Mouse (Mus musculus) inflammation-experienced regulatory T-cells (primary cell): Measurements from ENCODE around the gene Lat2. TPM values are rescaled to one million over a fixed set of nuclear protein-coding genes. Genes with fewer than 3 reads are reported as not detected.

Experiments used
- polyA plus RNA-seq, 2 experiments: library from polyadenylated mRNA; unstranded; fragments of 100-300 nt; shearing (Covaris generic); gene quantifications; one replicate each; pipeline ENCODE4 v1.2.1; 2017

The Lat2 gene
- 1 to 10 TPM; 9.0 to 9.7 TPM for polyA plus RNA-seq

DNA sequence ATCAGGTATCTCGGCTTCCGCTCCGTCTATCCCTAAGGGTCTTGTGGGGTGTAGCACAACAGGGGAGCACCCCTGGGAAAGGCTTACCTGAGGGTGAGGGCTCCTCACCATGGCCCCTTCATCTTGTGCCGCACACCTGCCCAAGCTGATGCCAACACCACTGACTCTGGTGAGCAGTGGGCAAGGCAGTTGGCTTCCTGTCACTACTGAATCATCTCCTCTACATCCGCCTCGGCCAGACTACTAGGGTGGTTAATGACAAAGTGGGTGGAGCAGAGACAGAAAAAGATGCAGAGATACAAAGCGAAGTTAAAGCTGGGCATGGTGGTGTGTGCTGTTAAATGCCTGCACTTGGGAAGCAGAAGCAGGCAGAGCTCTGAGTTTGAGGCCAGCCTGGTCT lies at the start of gene Lat2:
Lat2 (minus strand) TSS at position 224 of the 400 bp plus-strand sequence.

GRCm38 (mm10) chr5:134639269-134639682 lies 24.5 kb upstream of the Lat2 start, which contains the start of gene Eif4h:
Eif4h (minus strand) TSS chr5:134639490.

DNA sequence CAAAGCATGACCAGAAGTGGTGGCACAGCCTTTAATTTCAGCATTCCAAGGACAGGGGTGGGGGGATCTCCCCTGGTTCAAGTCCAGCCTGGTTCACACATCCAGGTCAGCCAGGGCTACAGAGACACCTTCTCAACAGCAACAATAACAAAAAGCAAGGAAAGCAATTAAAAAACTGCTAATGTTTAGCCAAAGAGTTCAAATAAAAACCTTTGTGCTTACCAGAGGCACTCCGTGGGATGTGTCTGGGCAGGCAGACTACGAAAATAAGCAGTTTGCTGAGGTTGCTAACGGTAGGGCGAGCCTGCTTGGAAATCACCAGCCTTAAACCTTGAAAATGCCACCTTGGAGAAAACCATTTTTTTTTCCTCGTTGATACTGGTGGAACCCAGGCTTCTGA lies 33.7 kb downstream of the Lat2 start, which contains the start of gene Rfc2:
Rfc2 (plus strand) TSS at position 221 of the 400 bp plus-strand sequence.

DNA sequence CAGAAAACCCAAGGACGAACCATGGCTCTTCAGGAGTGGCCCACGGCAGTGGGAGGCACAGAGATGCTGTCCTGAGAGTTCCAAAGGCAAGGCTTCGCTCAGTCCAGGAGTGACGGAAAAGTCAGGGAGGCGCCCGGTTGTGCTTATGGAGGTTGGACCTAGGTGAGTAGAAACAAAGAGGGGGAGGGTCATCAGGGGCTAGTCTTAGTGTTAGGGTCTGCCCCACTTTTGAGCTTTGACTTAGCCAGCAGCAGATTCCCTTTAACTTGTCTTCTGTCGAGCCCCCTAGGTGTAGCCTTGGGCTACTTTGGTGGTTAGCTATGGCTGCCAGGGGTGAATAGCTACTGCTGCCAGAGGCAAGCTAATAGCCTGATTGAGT lies 54.8 kb downstream of the Lat2 start, which contains the start of gene Syna:
Syna (minus strand) TSS at position 101 of the 379 bp plus-strand sequence.

GRCm38 (mm10) chr5:134552110-134552972 lies 62.5 kb downstream of the Lat2 start, which contains the start of gene Clip2:
Clip2 (minus strand) TSS chr5:134552434.

Other genes starting within 250 kb of the Lat2 start
- 10 to 100 TPM; 16.5 to 17.4 TPM for gene Gtf2ird1, start 158.3 kb downstream of the Lat2 start, polyA plus RNA-seq
- gene Clip2, start 62.6 kb downstream of the Lat2 start, polyA plus RNA-seq: 1 to 10 TPM; 1.7 to 2.4 TPM
- gene Syna, start 54.9 kb downstream of the Lat2 start, polyA plus RNA-seq: not detected
- gene Rfc2, start 33.7 kb downstream of the Lat2 start, polyA plus RNA-seq: 100 to 1,000 TPM; 159 to 188 TPM
- 100 to 1,000 TPM; 227 to 229 TPM for gene Eif4h, start 24.5 kb upstream of the Lat2 start, polyA plus RNA-seq
- gene Limk1, start 73.6 kb upstream of the Lat2 start, polyA plus RNA-seq: 10 to 100 TPM; 17.4 to 28.1 TPM
- gene Eln, start 132.3 kb upstream of the Lat2 start, polyA plus RNA-seq: under 1 TPM; 0.19 to 0.37 TPM